In the genomic region with DNA sequence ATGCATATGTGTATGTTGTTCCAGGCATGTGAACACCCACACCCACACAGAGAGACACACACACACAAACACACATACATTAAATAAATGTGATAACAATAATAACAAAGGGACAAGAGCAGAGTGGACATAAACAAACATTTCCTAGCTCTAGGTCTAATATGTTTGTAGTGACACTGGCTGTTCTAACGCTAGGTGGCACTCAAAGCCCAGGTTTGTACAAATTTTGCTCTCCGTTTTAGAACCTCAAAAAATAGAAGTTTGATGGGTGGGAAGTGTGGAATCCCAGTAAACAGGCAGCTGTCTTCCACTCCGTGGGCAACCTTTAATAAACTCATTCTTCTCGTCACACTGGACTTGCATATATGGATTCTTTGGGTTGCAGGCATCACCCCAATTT, we compare ENCODE assay signal across 10 mouse cellular contexts. TPM values are rescaled to one million over a fixed set of nuclear protein-coding genes. Genes with fewer than 3 reads are reported as not detected.
DNase-seq lines count a peak whose midpoint lies in the region; ATAC-seq lines count a peak whose summit lies in the region.
"Had no signal": no experiment of that assay in that cellular context is flagged by ENCODE, and none has a peak within 500 bp of the region (broad histone marks: within the 10 kb centered on the region; RNA-seq: fewer than 3 reads in every experiment).

No protein-coding gene starts in this region.

- H3K27ac ChIP-seq in heart, embryonic 12.5 days (ENCODE audit: poor library complexity, severe bottlenecking), result no peak overlapping the region

- no peaks in the 10 kb centered on the region for H3K27me3 ChIP-seq in heart, embryonic 12.5 days (replicated peaks)
- no peaks in the 10 kb centered on the region for H3K27me3 ChIP-seq in splenic B cell, adult 2 months (ENCODE audit: control insufficient read depth, insufficient read depth, low read length, poor library complexity, severe bottlenecking)

- 8% methylated on average over 4 of the region's 4 CpGs for WGBS in heart, embryonic 12.5 days

- H3K36me3 ChIP-seq in heart, embryonic 12.5 days, result no peaks in the 10 kb centered on the region
- H3K36me3 ChIP-seq in splenic B cell, adult 2 months (ENCODE audit: control insufficient read depth, insufficient read depth, low read length, poor library complexity, severe bottlenecking), result no peaks in the 10 kb centered on the region

- DNase-seq in heart, adult 18-20 months, result peak; percentile 44 to 85
- peak; percentile 24 to 44 for DNase-seq in urinary bladder, adult 18-20 months (ENCODE audit: low spot score in 2 of 2)
- DNase-seq in urinary bladder, postnatal 10 days (ENCODE audit: low spot score), result no peak
- peak; percentile 84 to 86 for DNase-seq in cerebellum, postnatal 14 days
- DNase-seq in induced T-regulatory cell, adult 2 months (ENCODE audit: low read depth), result peak; percentile 80
- DNase-seq in lung, adult 18-20 months, result peak; percentile 21 to 55
- peak; percentile 70 for DNase-seq in splenic B cell, adult 2 months (ENCODE audit: low read depth, low spot score)

- H3K4me2 ChIP-seq in heart, embryonic 12.5 days, result no peak overlapping the region

- no peak overlapping the region for H3K9ac ChIP-seq in heart, embryonic 12.5 days

- no peak for ATAC-seq in heart, embryonic 12.5 days (ENCODE audit: insufficient number of reproducible peaks, low FRiP score)

- no peak overlapping the region for H3K4me3 ChIP-seq in heart, embryonic 12.5 days

- H3K4me1 ChIP-seq in heart, embryonic 12.5 days (replicated peaks), result peaks cover 5% of the 10 kb centered on the region; the same call in 1 of the 2 replicates

- no peaks in the 10 kb centered on the region for H3K9me3 ChIP-seq in heart, embryonic 12.5 days (replicated peaks)

RNA-seq across cellular contexts. Expression of a gene that starts 9.4 kb away (rescaled TPM):
- under 1 TPM in 1 of 2 experiments, not detected in 1; 0.59 TPM for total RNA-seq in heart, adult 18-20 months (2021)
- polyA plus RNA-seq in heart, embryonic 12.5 days (2016; fragmentation: Nextera tagmentation; extraction: Ambion mirVana), result 0.37 TPM in 1 of 2 replicates, not detected in the other
- total RNA-seq: hematopoietic stem cell, adult 5-6 weeks had no signal
- polyA plus RNA-seq: neural tube, embryonic 14.5 days had no signal

RNA-seq across cellular contexts. Expression of a gene that starts 17.5 kb away (rescaled TPM):
- 10 to 100 TPM; 16.6 to 18.5 TPM for total RNA-seq in heart, adult 18-20 months (2021)
- polyA plus RNA-seq in heart, embryonic 12.5 days (2016; fragmentation: Nextera tagmentation; extraction: Ambion mirVana), result 20.8 and 21.4 TPM in 2 replicates

RNA-seq across cellular contexts. Expression of a gene that starts 59.8 kb away (rescaled TPM):
- 1,000 to 10,000 TPM; 2,535 to 2,720 TPM for total RNA-seq in heart, adult 18-20 months (2021)
- 307 and 321 TPM in 2 replicates for polyA plus RNA-seq in heart, embryonic 12.5 days (2016; fragmentation: Nextera tagmentation; extraction: Ambion mirVana)

RNA-seq across cellular contexts. Expression of a gene that starts 59.9 kb away (rescaled TPM):
- 1,000 to 10,000 TPM; 1,388 to 1,426 TPM for total RNA-seq in heart, adult 18-20 months (2021)
- polyA plus RNA-seq in heart, embryonic 12.5 days (2016; fragmentation: Nextera tagmentation; extraction: Ambion mirVana), result 237 and 239 TPM in 2 replicates
